Mouse (Mus musculus): ENCODE data around the gene Stt3b. TPM values are rescaled to one million over a fixed set of nuclear protein-coding genes. Genes with fewer than 3 reads are reported as not detected.

Stt3b gene
- polyA plus RNA-seq, 1 experiment from 2014 or later = 101 TPM

DNA sequence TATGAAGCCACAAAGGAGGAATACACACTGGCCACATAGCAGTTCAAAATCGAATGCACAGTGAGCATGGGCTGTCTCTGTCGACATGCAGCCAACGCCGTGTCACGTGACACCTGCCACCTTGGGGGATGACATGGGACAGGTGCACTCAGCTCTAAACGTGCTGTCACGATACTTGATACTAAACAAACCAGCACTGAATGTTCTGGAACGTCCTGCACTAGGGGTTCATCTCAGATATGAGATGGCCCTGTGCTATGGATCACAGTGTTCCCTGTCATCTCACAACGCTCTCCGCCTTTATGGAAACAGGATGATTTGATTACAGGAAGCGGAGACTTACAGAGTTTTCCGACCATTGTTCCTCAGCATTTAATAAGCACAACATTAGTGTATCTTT lies 22.8 kb upstream of the Stt3b start:
- Histone ChIP-seq H3K4me1 (0 out of 2 replicates have a peak, but pooled peaks cover 3% of the 10 kb centered on the region), H3K9ac (no peak overlapping the region), H3K36me3 (replicated peaks) (no peaks in the 10 kb centered on the region), H3K27ac (no peak overlapping the region), H3K27me3 (no peaks in the 10 kb centered on the region), H3K4me2 (no peak overlapping the region), H3K9me3 (no peaks in the 10 kb centered on the region), H3K4me3 (replicated peaks) (no peak overlapping the region)
- ATAC-seq (ENCODE audit: low FRiP score) = no peak
- WGBS = 88% methylated on average over 12 of the region's 12 CpGs

DNA sequence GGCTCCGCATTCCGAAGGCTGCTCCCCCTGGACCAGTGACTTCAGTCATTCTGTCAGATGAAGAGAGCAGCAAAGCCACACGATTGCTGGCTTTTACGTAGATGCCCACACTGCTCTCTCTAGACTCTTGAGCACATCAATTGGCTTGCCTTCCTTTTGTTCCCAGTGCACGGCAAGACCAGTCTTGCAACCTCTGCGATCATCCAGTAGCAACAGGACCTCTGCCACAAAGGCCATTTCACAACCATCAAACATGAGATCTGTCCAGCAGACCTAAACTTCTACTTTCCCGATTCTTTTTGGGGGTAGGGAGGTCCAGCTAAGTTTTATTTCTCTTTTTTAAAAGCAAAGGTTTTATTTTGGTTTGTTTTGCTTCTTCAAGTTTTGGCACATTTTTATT lies 22.1 kb upstream of the Stt3b start:
- H3K9me3 ChIP-seq = no peaks in the 10 kb centered on the region
- WGBS = 87% methylated on average over 7 of the region's 7 CpGs
- no peak overlapping the region for H3K4me3 ChIP-seq (replicated peaks)

DNA sequence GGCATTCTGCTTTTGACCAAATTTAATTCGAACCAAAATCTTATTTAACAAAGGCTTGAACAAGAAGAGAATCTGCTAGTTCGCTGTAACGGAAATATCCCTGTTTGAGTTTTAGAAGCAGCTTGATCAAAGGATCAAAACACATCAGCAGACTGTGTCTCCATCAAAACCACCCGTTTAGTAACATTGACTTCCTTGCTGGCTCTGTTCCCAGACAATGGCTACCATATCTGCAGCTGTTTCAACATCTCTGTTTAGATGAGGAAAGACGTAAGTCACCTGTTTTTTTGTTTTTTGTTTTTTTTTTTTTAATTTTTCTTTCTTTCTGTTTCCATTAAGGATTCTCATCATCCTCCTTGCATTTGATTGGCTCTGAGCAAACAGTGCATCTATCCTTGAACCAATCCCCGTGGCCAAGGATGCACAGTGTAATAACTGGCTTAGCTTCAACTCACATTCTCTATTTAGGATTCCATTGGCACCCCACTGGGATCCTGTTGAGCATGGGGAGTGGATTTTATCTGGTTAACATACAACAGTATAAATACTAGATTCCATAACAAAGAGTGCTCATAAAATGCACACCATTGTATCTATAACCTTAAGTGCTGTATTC lies 20.7 kb upstream of the Stt3b start:
- no peaks in the 10 kb centered on the region for H3K27me3 ChIP-seq
- H3K4me1 ChIP-seq = no peaks in the 10 kb centered on the region; the same call in 1 of the 2 replicates
- H3K36me3 ChIP-seq (replicated peaks) = no peaks in the 10 kb centered on the region
- H3K4me2 ChIP-seq = no peak overlapping the region
- H3K4me3 ChIP-seq (replicated peaks) = no peak overlapping the region
- H3K27ac ChIP-seq = no peak overlapping the region
- H3K9ac ChIP-seq = no peak overlapping the region
- 78% methylated on average over 6 of the region's 6 CpGs for WGBS
- ATAC-seq (ENCODE audit: low FRiP score) = no peak
- no peaks in the 10 kb centered on the region for H3K9me3 ChIP-seq

More for the DNA sequence above, 22.1 kb upstream of the Stt3b start:
- no peak overlapping the region for H3K4me2 ChIP-seq
- no peaks in the 10 kb centered on the region for H3K27me3 ChIP-seq
- ATAC-seq (ENCODE audit: low FRiP score) = no peak
- no peak overlapping the region for H3K27ac ChIP-seq
- 0 out of 2 replicates have a peak, but pooled peaks cover 3% of the 10 kb centered on the region for H3K4me1 ChIP-seq
- H3K36me3 ChIP-seq (replicated peaks) = no peaks in the 10 kb centered on the region
- no peak overlapping the region for H3K9ac ChIP-seq

DNA sequence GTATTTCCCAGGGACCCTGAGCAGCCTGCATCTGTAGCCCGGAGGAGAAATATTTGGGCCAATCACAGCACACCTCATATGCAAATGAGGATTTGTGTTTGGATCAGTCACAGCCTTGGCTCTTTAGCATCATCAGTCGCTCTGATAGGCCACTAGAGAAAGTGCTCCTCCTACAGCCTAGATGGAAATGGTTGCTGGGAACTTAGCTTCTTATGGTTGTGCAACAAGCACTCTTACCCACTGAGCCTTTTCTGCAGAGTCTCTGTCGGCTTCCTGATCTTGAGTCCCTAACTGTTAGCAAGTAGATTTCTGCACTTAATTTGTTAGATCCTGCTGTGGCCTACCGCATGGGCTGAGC lies 16.3 kb upstream of the Stt3b start:
- H3K9me3 ChIP-seq = no peaks in the 10 kb centered on the region
- WGBS = 85% methylated on average over 4 of the region's 4 CpGs
- no peak overlapping the region for H3K4me2 ChIP-seq
- no peak overlapping the region for H3K27ac ChIP-seq
- no peak overlapping the region for H3K9ac ChIP-seq
- H3K4me3 ChIP-seq (replicated peaks) = no peak overlapping the region
- H3K36me3 ChIP-seq (replicated peaks) = no peaks in the 10 kb centered on the region
- peaks cover 9% of the 10 kb centered on the region for H3K4me1 ChIP-seq
- H3K27me3 ChIP-seq = peaks cover 2% of the 10 kb centered on the region; the same call in 1 of the 2 replicates
- no peak for ATAC-seq (ENCODE audit: low FRiP score)

DNA sequence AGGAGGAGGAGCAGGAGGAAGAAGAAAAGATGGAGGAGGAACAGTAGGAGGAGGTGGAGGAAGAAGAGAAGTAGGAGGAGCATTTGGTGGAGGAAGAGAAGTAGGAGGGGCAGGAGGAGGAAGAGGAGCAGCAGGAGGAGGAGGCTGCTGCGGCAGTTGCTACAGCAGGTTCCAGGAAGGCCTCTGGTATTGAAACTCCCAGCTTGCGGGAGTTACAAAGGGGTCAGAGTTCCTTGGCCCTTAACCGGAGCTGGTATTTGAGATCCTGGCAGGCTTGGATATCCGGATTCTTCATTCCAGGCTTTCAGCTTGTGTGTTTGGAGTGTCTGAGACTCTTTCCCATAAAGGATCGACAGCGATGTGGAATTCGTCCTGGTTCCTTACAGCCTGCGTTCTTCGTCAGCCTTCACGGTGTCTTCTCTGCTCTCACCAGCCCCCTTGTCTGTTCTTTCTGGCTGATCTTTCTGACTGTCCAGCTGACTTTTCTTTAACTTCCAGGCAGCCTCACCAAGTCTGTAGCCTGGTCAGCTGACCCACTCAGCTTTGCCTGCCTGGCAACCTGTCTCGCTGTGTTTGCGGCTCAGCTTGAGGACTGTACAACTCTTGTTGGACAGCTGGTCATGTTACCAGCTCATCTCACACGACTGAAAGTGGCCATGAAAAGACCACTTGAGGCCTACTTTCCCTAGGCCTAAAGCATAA lies 15.8 kb upstream of the Stt3b start:
- Histone ChIP-seq H3K4me1 (peaks cover 9% of the 10 kb centered on the region), H3K9ac (no peak overlapping the region), H3K27me3 (peaks cover 2% of the 10 kb centered on the region; the same call in 1 of the 2 replicates), H3K4me2 (no peak overlapping the region), H3K36me3 (replicated peaks) (no peaks in the 10 kb centered on the region), H3K4me3 (replicated peaks) (no peak overlapping the region), H3K9me3 (no peaks in the 10 kb centered on the region), H3K27ac (no peak overlapping the region)
- WGBS = 83% methylated on average over 13 of the region's 13 CpGs
- no peak for ATAC-seq (ENCODE audit: low FRiP score)

GRCm38 (mm10) chr9:115323572-115323971 lies 13.4 kb upstream of the Stt3b start:
- H3K4me2 ChIP-seq = no peak overlapping the region
- peaks cover 2% of the 10 kb centered on the region; the same call in 1 of the 2 replicates for H3K27me3 ChIP-seq

DNA sequence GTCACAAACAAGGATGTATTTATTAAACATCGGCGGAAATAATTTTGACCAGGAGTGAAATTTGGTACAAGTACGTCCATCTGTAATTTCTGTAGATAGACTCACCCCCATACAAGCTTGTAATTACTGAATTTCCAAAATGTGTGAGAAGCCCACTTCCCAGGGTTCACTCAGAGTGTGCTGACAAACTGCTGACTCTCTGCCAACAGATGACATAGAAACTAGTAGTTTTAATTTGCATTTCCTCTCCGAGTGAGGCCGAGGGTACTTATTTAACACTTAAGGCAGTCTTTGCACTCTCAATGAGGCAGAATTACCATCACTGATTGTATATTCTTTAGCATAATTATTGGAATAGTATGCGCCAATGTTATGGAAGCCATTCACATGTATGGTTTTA lies 12.2 kb upstream of the Stt3b start:
- no peak overlapping the region for H3K4me3 ChIP-seq (replicated peaks)
- 81% methylated on average over 6 of the region's 6 CpGs for WGBS
- no peak overlapping the region for H3K27ac ChIP-seq
- peaks cover 2% of the 10 kb centered on the region; the same call in 1 of the 2 replicates for H3K27me3 ChIP-seq
- H3K9ac ChIP-seq = no peak overlapping the region
- H3K4me1 ChIP-seq = peaks cover 9% of the 10 kb centered on the region
- no peak for ATAC-seq (ENCODE audit: low FRiP score)
- no peaks in the 10 kb centered on the region for H3K9me3 ChIP-seq
- H3K4me2 ChIP-seq = no peak overlapping the region
- no peaks in the 10 kb centered on the region for H3K36me3 ChIP-seq (replicated peaks)

More at GRCm38 (mm10) chr9:115323572-115323971, 13.4 kb upstream of the Stt3b start:
- peaks cover 9% of the 10 kb centered on the region for H3K4me1 ChIP-seq
- 0 out of 2 replicates have a peak, but pooled peaks have one; percentile 27 for ATAC-seq (ENCODE audit: low FRiP score)
- WGBS = 10% methylated on average over 10 of the region's 10 CpGs
- H3K9me3 ChIP-seq = no peaks in the 10 kb centered on the region
- no peaks in the 10 kb centered on the region for H3K36me3 ChIP-seq (replicated peaks)
- 0 out of 2 replicates have a peak overlapping the region, but pooled peaks have one; percentile 21 for H3K27ac ChIP-seq
- H3K4me3 ChIP-seq (replicated peaks) = no peak overlapping the region
- H3K9ac ChIP-seq = no peak overlapping the region

GRCm38 (mm10) chr9:115321052-115321451 lies 10.8 kb upstream of the Stt3b start:
- H3K36me3 ChIP-seq (replicated peaks) = no peaks in the 10 kb centered on the region
- H3K9ac ChIP-seq = no peak overlapping the region
- no peak overlapping the region for H3K27ac ChIP-seq
- H3K4me1 ChIP-seq = peaks cover 9% of the 10 kb centered on the region
- H3K9me3 ChIP-seq = 0 out of 2 replicates have a peak, but pooled peaks cover 5% of the 10 kb centered on the region
- 84% methylated on average over 6 of the region's 6 CpGs for WGBS
- no peak overlapping the region for H3K4me3 ChIP-seq (replicated peaks)
- no peak overlapping the region for H3K4me2 ChIP-seq
- ATAC-seq (ENCODE audit: low FRiP score) = no peak
- peaks cover 2% of the 10 kb centered on the region; the same call in 1 of the 2 replicates for H3K27me3 ChIP-seq

DNA sequence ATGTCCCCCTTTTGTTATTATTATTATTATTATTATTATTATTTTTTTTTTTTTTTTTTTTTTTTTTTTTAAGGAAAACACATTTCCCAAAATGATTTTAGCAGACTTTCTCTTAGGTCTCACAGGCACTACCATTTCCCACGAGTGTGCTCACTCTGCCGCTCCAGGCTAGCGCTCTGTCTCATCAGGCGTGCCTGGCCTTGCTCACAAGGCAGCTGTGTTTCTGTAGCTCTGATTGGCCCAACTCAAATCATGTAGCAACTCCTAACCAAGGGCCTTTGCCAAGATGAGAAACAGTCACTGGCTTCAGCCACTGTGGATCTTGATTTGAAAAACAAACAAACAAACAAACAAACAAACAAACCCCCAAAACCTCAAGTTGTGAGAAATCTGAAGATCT lies 9.9 kb upstream of the Stt3b start:
- H3K27me3 ChIP-seq = peaks cover 2% of the 10 kb centered on the region; the same call in 1 of the 2 replicates
- H3K27ac ChIP-seq = no peak overlapping the region
- no peak for ATAC-seq (ENCODE audit: low FRiP score)
- no peak overlapping the region for H3K9ac ChIP-seq
- H3K4me1 ChIP-seq = peaks cover 9% of the 10 kb centered on the region
- no peak overlapping the region for H3K4me2 ChIP-seq
- no peak overlapping the region for H3K4me3 ChIP-seq (replicated peaks)
- no peaks in the 10 kb centered on the region for H3K36me3 ChIP-seq (replicated peaks)
- H3K9me3 ChIP-seq = 0 out of 2 replicates have a peak, but pooled peaks cover 5% of the 10 kb centered on the region
- WGBS = 86% methylated on average over 4 of the region's 4 CpGs

DNA sequence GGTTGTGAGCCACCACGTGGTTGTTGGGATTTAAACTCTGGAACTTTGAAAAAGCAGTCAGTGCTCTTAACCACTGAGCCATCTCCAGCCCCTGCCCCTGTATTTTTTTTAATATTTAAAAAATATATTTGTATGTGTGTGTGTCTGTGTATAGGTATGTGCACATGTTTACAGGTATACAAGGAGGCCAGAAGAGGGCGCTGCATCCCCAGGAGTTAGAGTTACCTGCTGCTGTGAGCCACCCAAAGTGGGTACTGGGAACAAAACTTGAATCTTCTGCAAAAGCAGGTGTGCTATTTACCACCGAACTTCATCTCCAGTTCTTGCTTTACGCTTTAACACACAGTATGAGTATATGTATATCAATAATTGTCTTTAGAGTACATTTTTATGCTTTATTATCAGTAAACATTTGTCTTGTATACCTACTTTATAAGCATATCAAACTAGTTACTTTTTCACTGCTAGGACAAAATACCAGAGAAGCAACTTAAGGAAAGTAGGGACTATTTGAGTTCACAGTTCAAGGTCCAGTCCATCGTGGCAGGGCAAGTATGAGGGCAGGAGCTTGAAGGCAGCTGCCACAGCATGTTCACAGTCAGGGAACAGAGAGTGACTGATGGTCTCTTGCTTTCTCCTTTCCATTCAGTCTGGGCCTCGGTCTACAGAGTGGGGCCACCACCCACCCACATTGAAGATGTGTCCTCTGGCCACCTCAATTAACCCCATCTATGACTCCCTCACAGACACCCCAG lies 8.6 kb upstream of the Stt3b start:
- WGBS = 80% methylated on average over 6 of the region's 6 CpGs

GRCm38 (mm10) chr9:115317049-115317448 lies 6.8 kb upstream of the Stt3b start:
- no peaks in the 10 kb centered on the region for H3K36me3 ChIP-seq (replicated peaks)
- H3K4me2 ChIP-seq = no peak overlapping the region
- H3K4me1 ChIP-seq = peaks cover 6% of the 10 kb centered on the region; the same call in 1 of the 2 replicates
- ATAC-seq (ENCODE audit: low FRiP score) = no peak
- 0 out of 2 replicates have a peak, but pooled peaks cover 5% of the 10 kb centered on the region for H3K9me3 ChIP-seq
- no peak overlapping the region for H3K4me3 ChIP-seq (replicated peaks)
- peaks cover 3% of the 10 kb centered on the region; the same call in 1 of the 2 replicates for H3K27me3 ChIP-seq
- no peak overlapping the region for H3K27ac ChIP-seq
- WGBS = 91% methylated on average over 5 of the region's 5 CpGs
- no peak overlapping the region for H3K9ac ChIP-seq

More for the DNA sequence above, 8.6 kb upstream of the Stt3b start:
- 0 out of 2 replicates have a peak, but pooled peaks cover 5% of the 10 kb centered on the region for H3K9me3 ChIP-seq
- ATAC-seq (ENCODE audit: low FRiP score) = no peak
- H3K4me2 ChIP-seq = no peak overlapping the region
- H3K27me3 ChIP-seq = no peaks in the 10 kb centered on the region
- no peak overlapping the region for H3K4me3 ChIP-seq (replicated peaks)
- H3K36me3 ChIP-seq (replicated peaks) = no peaks in the 10 kb centered on the region
- no peak overlapping the region for H3K9ac ChIP-seq
- H3K27ac ChIP-seq = no peak overlapping the region
- peaks cover 11% of the 10 kb centered on the region for H3K4me1 ChIP-seq

DNA sequence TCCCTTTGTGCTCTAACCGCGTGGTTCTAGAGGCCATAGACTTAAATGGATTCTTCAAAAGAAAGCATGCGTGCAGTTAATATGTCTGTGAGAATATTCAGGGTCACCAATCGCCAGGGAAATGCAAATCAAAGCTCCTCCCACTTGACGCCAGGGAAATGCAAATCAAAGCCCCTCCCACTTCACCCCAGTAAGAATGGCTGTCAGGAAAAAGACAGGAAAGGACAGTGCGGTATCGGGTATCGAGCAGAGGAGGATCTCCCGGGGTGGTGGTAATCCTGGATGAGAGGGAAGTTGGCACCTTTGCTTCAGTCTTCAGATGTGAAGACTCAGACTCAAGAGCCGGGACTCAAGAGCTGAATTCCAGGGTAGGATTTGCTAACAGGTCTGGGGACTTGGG lies 4.3 kb upstream of the Stt3b start:
- Histone ChIP-seq H3K27ac (no peak overlapping the region), H3K27me3 (peaks cover 3% of the 10 kb centered on the region; the same call in 1 of the 2 replicates), H3K36me3 (replicated peaks) (no peaks in the 10 kb centered on the region), H3K9ac (no peak overlapping the region), H3K9me3 (0 out of 2 replicates have a peak, but pooled peaks cover 5% of the 10 kb centered on the region), H3K4me3 (replicated peaks) (peak overlapping the region; percentile 15; the same call in 1 of the 2 replicates), H3K4me2 (peak overlapping the region; percentile 42), H3K4me1 (peaks cover 9% of the 10 kb centered on the region)
- ATAC-seq (ENCODE audit: low FRiP score) = no peak
- 10% methylated on average over 10 of the region's 10 CpGs for WGBS

All from forebrain, embryonic 12.5 days (tissue).